Mouse (Mus musculus): Measurements from ENCODE around the gene Ugt2b34. TPM values are rescaled to one million over a fixed set of nuclear protein-coding genes. Genes with fewer than 3 reads are reported as not detected.
"Not testable (repeated sequence)": the region's sequence is repeated elsewhere in the genome, so short reads cannot be mapped to it uniquely, and the experiment has no call there.

Gene Ugt2b34
- polyA plus RNA-seq, 1 experiment from 2014 or later, result not detected

- H3K9ac ChIP-seq; H3K36me3 ChIP-seq; H3K4me1 ChIP-seq; ATAC-seq (ENCODE audit: low FRiP score); H3K27me3 ChIP-seq; H3K27ac ChIP-seq; H3K4me3 ChIP-seq; H3K9me3 ChIP-seq (replicated peaks); H3K4me2 ChIP-seq (replicated peaks): not testable (repeated sequence)
- WGBS, result 63% methylated on average over 13 of the region's 13 CpGs
These were observed 50.2 kb downstream of the Ugt2b34 start for GRCm38 (mm10) chr5:86856505-86856904.

- H3K9me3 ChIP-seq (replicated peaks), result no peaks in the 10 kb centered on the region
- no peak overlapping the region for H3K4me2 ChIP-seq (replicated peaks)
- H3K4me1 ChIP-seq, result no peaks in the 10 kb centered on the region
- no peak overlapping the region for H3K27ac ChIP-seq
- no peak overlapping the region for H3K4me3 ChIP-seq
- H3K27me3 ChIP-seq, result no peaks in the 10 kb centered on the region
- 45% methylated on average over 5 of the region's 5 CpGs for whole genome bisulfite sequencing
- no peak overlapping the region for H3K9ac ChIP-seq
- H3K36me3 ChIP-seq, result no peaks in the 10 kb centered on the region
- ATAC-seq (ENCODE audit: low FRiP score), result no peak
These were observed 55.1 kb downstream of the Ugt2b34 start for GRCm38 (mm10) chr5:86851658-86852057.

DNA sequence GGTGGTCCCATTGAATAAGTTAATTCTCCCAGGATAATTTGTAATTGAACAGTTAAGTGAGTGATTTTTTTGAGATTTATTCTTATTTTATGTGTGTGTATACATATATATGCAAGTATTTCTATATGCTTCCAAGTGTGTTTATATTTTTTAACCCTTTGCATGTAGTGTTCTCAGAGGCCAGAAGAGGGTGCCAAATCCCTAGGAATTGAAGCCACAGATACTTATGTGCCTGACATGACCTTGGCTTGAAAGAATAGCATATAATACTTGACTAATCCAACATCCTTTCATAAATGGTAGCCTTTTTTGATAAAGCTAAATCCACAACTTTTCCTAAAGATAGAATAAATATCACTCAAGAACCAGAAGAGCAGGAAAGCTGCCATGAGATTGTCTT, 56.6 kb downstream of the Ugt2b34 start:
- Histone ChIP-seq H3K9ac (no peak overlapping the region), H3K27me3 (no peaks in the 10 kb centered on the region), H3K4me1 (no peaks in the 10 kb centered on the region), H3K27ac (no peak overlapping the region), H3K4me3 (no peak overlapping the region), H3K4me2 (replicated peaks) (no peak overlapping the region), H3K36me3 (no peaks in the 10 kb centered on the region), H3K9me3 (replicated peaks) (no peaks in the 10 kb centered on the region)
- ATAC-seq (ENCODE audit: low FRiP score), result 0 out of 2 replicates have a peak, but pooled peaks have one; percentile 38

- H3K9ac ChIP-seq; ATAC-seq (ENCODE audit: low FRiP score); H3K4me2 ChIP-seq (replicated peaks); H3K27me3 ChIP-seq; H3K4me1 ChIP-seq; H3K36me3 ChIP-seq; H3K9me3 ChIP-seq (replicated peaks); H3K27ac ChIP-seq; H3K4me3 ChIP-seq: not testable (repeated sequence)
These were observed 65.5 kb downstream of the Ugt2b34 start for GRCm38 (mm10) chr5:86841261-86841660.

DNA sequence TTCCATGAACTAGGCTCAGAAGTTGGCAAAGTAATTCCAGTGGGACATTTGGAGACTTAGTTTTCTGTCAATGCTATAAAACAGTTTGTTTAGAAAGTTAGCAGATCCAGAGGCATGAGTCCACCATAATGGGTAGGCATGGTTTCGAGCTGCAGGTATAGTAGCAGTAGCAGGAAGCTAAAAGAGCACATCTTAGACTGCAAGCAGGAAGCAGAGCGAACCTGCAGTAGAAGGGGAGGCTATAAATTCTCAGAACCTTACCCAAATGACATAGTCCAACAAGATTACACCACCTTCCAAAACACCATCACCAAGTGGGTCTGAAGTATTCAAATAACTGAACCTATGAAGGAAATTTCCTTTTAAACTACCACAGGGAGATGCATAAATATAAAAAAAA, 66.5 kb downstream of the Ugt2b34 start:
- H3K4me1 ChIP-seq, result no peaks in the 10 kb centered on the region
- no peak overlapping the region for H3K9ac ChIP-seq
- no peak overlapping the region for H3K27ac ChIP-seq
- H3K4me2 ChIP-seq (replicated peaks), result no peak overlapping the region
- peaks cover 17% of the 10 kb centered on the region for H3K36me3 ChIP-seq
- no peaks in the 10 kb centered on the region for H3K27me3 ChIP-seq
- 94% methylated on average over 2 of the region's 2 CpGs for WGBS
- 0 out of 2 replicates have a peak, but pooled peaks cover 5% of the 10 kb centered on the region for H3K9me3 ChIP-seq (replicated peaks)
- no peak for ATAC-seq (ENCODE audit: low FRiP score)
- no peak overlapping the region for H3K4me3 ChIP-seq

Other genes starting within 250 kb of the Ugt2b34 start
- gene Tmprss11b, start 230.6 kb downstream of the Ugt2b34 start, polyA plus RNA-seq (2016; fragmentation: Nextera tagmentation; extraction: Ambion mirVana), result not detected in 2 replicates
- not detected in 2 replicates for gene Tmprss11e, start 161.1 kb downstream of the Ugt2b34 start, polyA plus RNA-seq (2016; fragmentation: Nextera tagmentation; extraction: Ambion mirVana)
- gene Ythdc1, start 102.7 kb downstream of the Ugt2b34 start, polyA plus RNA-seq (2016; fragmentation: Nextera tagmentation; extraction: Ambion mirVana), result 50.3 and 51.2 TPM in 2 replicates
- gene Ugt2b1, start 19.6 kb upstream of the Ugt2b34 start, polyA plus RNA-seq (2016; fragmentation: Nextera tagmentation; extraction: Ambion mirVana), result not detected in 2 replicates
- not detected in 2 replicates for gene Ugt2b35, start 93.9 kb upstream of the Ugt2b34 start, polyA plus RNA-seq (2016; fragmentation: Nextera tagmentation; extraction: Ambion mirVana)
- gene Ugt2b36, start 185.6 kb upstream of the Ugt2b34 start, polyA plus RNA-seq (2016; fragmentation: Nextera tagmentation; extraction: Ambion mirVana), result not detected in 2 replicates
- not detected in 2 replicates for gene Ugt2b5, start 233.4 kb upstream of the Ugt2b34 start, polyA plus RNA-seq (2016; fragmentation: Nextera tagmentation; extraction: Ambion mirVana)

Data from hindbrain, embryonic 12.5 days (tissue).